Mouse (Mus musculus) cortical plate, adult 2 months (tissue): ENCODE data around the gene Oas1g.
"Not testable (repeated sequence)": the region's sequence is repeated elsewhere in the genome, so short reads cannot be mapped to it uniquely, and the experiment has no call there.

Source experiments
- CTCF ChIP-seq: fragments of 200-500 bp; IDR thresholded peaks from 2 replicates; pipeline ENCODE4 v1.5.1; 2011; ENCODE audit warnings: mild to moderate bottlenecking, control low read depth, low read length; ENCODE audit not compliant: insufficient read depth; ENCODE audit errors: extremely low read depth
- POLR2A ChIP-seq: fragments of 200-500 bp; IDR thresholded peaks from 2 replicates; pipeline ENCODE4 v1.6.1; 2011; ENCODE audit warnings: mild to moderate bottlenecking, low read length, control low read depth; ENCODE audit not compliant: insufficient read depth; ENCODE audit errors: extremely low read depth

- TF ChIP-seq CTCF, POLR2A: not testable (repeated sequence)
Observed at GRCm38 (mm10) chr5:120924520-120924919, 37.1 kb upstream of the Oas1g start.
